Mouse (Mus musculus) lung, adult 2 months (tissue): ENCODE data around the gene Tnik. TPM values are rescaled to one million over a fixed set of nuclear protein-coding genes. Genes with fewer than 3 reads are reported as not detected.

Experiments used
- DNase-seq: peaks from one replicate; pipeline ENCODE4 v3.0.0; 2022
- H3K4me1 ChIP-seq: fragments of 200-500 bp; 2 replicates; pipeline ENCODE4 v1.6.1; 2011; ENCODE audit warnings: low read length; ENCODE audit not compliant: control insufficient read depth, insufficient read depth
- H3K4me3 ChIP-seq: fragments of 200-500 bp; replicated peaks from 2 replicates; pipeline ENCODE3; 2011; ENCODE audit warnings: low read depth, mild to moderate bottlenecking, control low read depth, low read length; ENCODE audit errors: extremely low read depth
- CTCF ChIP-seq: fragments of 200-500 bp; IDR thresholded peaks from 2 replicates; pipeline ENCODE4 v1.5.1; 2011; ENCODE audit warnings: mild to moderate bottlenecking, low read length, control low read depth; ENCODE audit not compliant: insufficient read depth
- POLR2A ChIP-seq: fragments of 200-500 bp; IDR thresholded peaks from 2 replicates; pipeline ENCODE4 v1.6.1; 2011; ENCODE audit warnings: low read depth, mild to moderate bottlenecking, control low read depth, low read length, borderline replicate concordance; ENCODE audit errors: extremely low read depth
- WGBS: fragments of 180-500 bp; shearing (Covaris S2); methylation state at CpG from one replicate; pipeline ENCODE4 v1.1.7; 2018; 5-methylcytosine and 5-hydroxymethylcytosine counted together
- polyA plus RNA-seq: library from polyadenylated mRNA; depleted of rRNA; stranded (reverse); fragments of >200 nt; gene quantifications from 2 replicates; pipeline ENCODE4 v1.2.3, GENCODE M21; 2012; rRNA removed

Gene Tnik
- 6.1 and 11.8 TPM in 2 replicates for polyA plus RNA-seq

GRCm38 (mm10) chr3:28263002-28263947 is at the start of gene Tnik:
Tnik (plus strand) TSS chr3:28263214.
- DNase-seq, result peak; percentile 61
- under 1% methylated on average over 59 of the region's 59 CpGs for WGBS
- TF ChIP-seq POLR2A (no peak), CTCF (no peak)

GRCm38 (mm10) chr3:28214886-28215311 is 48.1 kb upstream of the Tnik start:
- Histone ChIP-seq H3K4me1 (no peaks in the 10 kb centered on the region), H3K4me3 (no peak overlapping the region)
- no peak for DNase-seq
- TF ChIP-seq CTCF (no peak), POLR2A (no peak)
- 87% methylated on average over 7 of the region's 7 CpGs for WGBS

More at GRCm38 (mm10) chr3:28263002-28263947, at the start of gene Tnik:
- Histone ChIP-seq H3K4me3 (peak within 1 kb of the TSS; percentile 71), H3K4me1 (0 out of 2 replicates have a peak, but pooled peaks cover 6% of the 10 kb centered on the region)

GRCm38 (mm10) chr3:28217001-28217400 is 46.0 kb upstream of the Tnik start:
- WGBS, result 58% methylated on average over 5 of the region's 5 CpGs
- no peak for DNase-seq
- Histone ChIP-seq H3K4me3 (no peak overlapping the region), H3K4me1 (no peaks in the 10 kb centered on the region)
- TF ChIP-seq CTCF (no peak), POLR2A (no peak)

- TF ChIP-seq CTCF (no peak), POLR2A (no peak)
- Histone ChIP-seq H3K4me1 (no peaks in the 10 kb centered on the region), H3K4me3 (no peak overlapping the region)
- WGBS, result 90% methylated on average over 7 of the region's 7 CpGs
- no peak for DNase-seq
These were observed 43.5 kb upstream of the Tnik start for GRCm38 (mm10) chr3:28219533-28219932.

- Histone ChIP-seq H3K4me1 (no peaks in the 10 kb centered on the region), H3K4me3 (no peak overlapping the region)
- TF ChIP-seq CTCF, result no peak
- TF ChIP-seq POLR2A, result no peak
- DNase-seq, result no peak
- 92% methylated on average over 3 of the region's 3 CpGs for WGBS
These were observed 43.0 kb upstream of the Tnik start for GRCm38 (mm10) chr3:28219964-28220363.

GRCm38 (mm10) chr3:28224437-28225356 is 38.3 kb upstream of the Tnik start:
- DNase-seq, result no peak
- 72% methylated on average over 15 of the region's 15 CpGs for WGBS
- Histone ChIP-seq H3K4me1 (no peaks in the 10 kb centered on the region), H3K4me3 (no peak overlapping the region)
- TF ChIP-seq POLR2A, result no peak
- TF ChIP-seq CTCF, result no peak

GRCm38 (mm10) chr3:28225357-28225905 is 37.6 kb upstream of the Tnik start:
- 77% methylated on average over 9 of the region's 9 CpGs for WGBS
- TF ChIP-seq POLR2A, result no peak
- H3K4me3 ChIP-seq, result no peak overlapping the region
- H3K4me1 ChIP-seq, result no peaks in the 10 kb centered on the region
- DNase-seq, result no peak

- Histone ChIP-seq H3K4me1 (no peaks in the 10 kb centered on the region), H3K4me3 (no peak overlapping the region)
- WGBS, result 95% methylated on average over 19 of the region's 19 CpGs
- DNase-seq, result no peak
- TF ChIP-seq POLR2A (no peak), CTCF (no peak)
These were observed 36.8 kb upstream of the Tnik start for GRCm38 (mm10) chr3:28226181-28226580.

GRCm38 (mm10) chr3:28228930-28229329 is 34.1 kb upstream of the Tnik start:
- H3K4me3 ChIP-seq, result no peak overlapping the region
- TF ChIP-seq POLR2A (no peak), CTCF (no peak)
- no peaks in the 10 kb centered on the region for H3K4me1 ChIP-seq
- DNase-seq, result no peak
- 72% methylated on average over 4 of the region's 4 CpGs for WGBS

- DNase-seq, result no peak
- no peak overlapping the region for H3K4me3 ChIP-seq
- no peaks in the 10 kb centered on the region for H3K4me1 ChIP-seq
- TF ChIP-seq POLR2A (no peak), CTCF (no peak)
- 69% methylated on average over 2 of the region's 2 CpGs for WGBS
These were observed 33.5 kb upstream of the Tnik start for GRCm38 (mm10) chr3:28229503-28229902.
